In the genomic region with DNA sequence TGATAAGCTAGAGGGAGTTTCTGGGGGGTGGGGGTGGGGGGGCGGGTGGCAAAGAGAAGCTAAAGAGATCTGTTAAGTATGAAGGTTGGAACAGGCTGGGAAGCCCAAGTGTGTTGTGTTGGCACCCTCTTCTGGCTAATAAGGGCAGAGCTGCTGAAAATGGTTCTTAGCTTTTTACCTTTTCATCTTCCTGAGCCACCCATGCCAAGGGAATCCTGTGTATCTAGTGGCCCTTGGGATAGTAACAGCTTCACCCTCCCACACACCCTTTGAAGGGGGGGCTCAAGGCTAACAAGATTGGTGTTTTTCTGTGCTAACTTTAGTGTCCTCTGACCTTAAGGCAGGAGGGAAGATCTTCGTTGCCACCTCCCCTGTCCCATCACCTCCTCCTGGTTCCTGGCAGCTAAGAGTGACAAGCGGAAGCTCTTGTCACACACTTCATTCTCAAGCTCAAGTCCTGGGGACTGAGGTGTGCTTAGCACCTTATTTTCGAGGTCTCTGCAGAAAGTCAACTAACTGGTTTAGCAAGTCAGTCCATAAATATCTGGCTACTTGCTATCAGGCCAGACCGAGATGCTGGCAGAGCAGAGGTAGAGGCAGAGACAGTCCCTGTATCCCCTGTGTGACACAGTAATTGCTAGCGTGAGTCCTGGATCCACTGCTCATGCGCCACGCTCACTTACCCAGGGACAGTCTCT, we compare ENCODE assay signal across 8 mouse cellular contexts. TPM values are rescaled to one million over a fixed set of nuclear protein-coding genes. Genes with fewer than 3 reads are reported as not detected.
A peak's percentile ranks its signal among the peaks of the same experiment; 100 is the strongest.
DNase-seq lines count a peak whose midpoint lies in the region; ATAC-seq and TF ChIP-seq lines count a peak whose summit lies in the region.

No protein-coding gene starts in this region.

- TF ChIP-seq CTCF in Patski (IDR thresholded peaks at IDR 0.05): peak; percentile 73
- TF ChIP-seq CTCF in lung, embryonic 14.5 days (IDR thresholded peaks at IDR 0.05; ENCODE audit: low read depth): peak; percentile 72

- CTCF ChIA-PET in Patski (lab: Charles Lee): interaction anchor here (0.8 to 1.1 kb wide), 3 partner anchors 12 to 173 kb away, joined by 3 read pairs; no protein-coding TSS in a partner anchor

- H3K4me3 ChIP-seq in heart, embryonic 12.5 days: no peak overlapping the region
- H3K4me3 ChIP-seq in lung, embryonic 14.5 days (ENCODE audit: low read depth, low read length): no peak overlapping the region

- no peaks in the 10 kb centered on the region for H3K9me3 ChIP-seq in heart, embryonic 12.5 days (replicated peaks)
- H3K9me3 ChIP-seq in lung, embryonic 14.5 days (ENCODE audit: low read depth, low read length): no peaks in the 10 kb centered on the region

- no peaks in the 10 kb centered on the region for H3K27me3 ChIP-seq in heart, embryonic 12.5 days (replicated peaks)
- H3K27me3 ChIP-seq in Patski: no peaks in the 10 kb centered on the region
- no peaks in the 10 kb centered on the region for H3K27me3 ChIP-seq in lung, embryonic 14.5 days (ENCODE audit: insufficient read depth, low read length)

- peaks cover 6% of the 10 kb centered on the region; the same call in 1 of the 2 replicates for H3K4me1 ChIP-seq in heart, embryonic 12.5 days (replicated peaks)
- H3K4me1 ChIP-seq in lung, embryonic 14.5 days (ENCODE audit: insufficient read depth): peaks cover 5% of the 10 kb centered on the region; the same call in 1 of the 2 replicates

- no peak for ATAC-seq in heart, embryonic 12.5 days (ENCODE audit: insufficient number of reproducible peaks, low FRiP score)
- ATAC-seq in Patski: no peak
- ATAC-seq in lung, embryonic 14.5 days (ENCODE audit: insufficient read depth): peak; percentile 57

- in situ Hi-C loops in Patski (cut with MboI; ENCODE audit: low pct_unique_long_range_greater_than_20kb): no loop called here

- H3K4me2 ChIP-seq in heart, embryonic 12.5 days: 0 out of 2 replicates have a peak overlapping the region, but pooled peaks have one; percentile 32
- H3K4me2 ChIP-seq in lung, embryonic 14.5 days: no peak overlapping the region; the same call in 1 of the 2 replicates

- no peak for DNase-seq in heart, adult 9 months (ENCODE audit: low spot score in 2 of 2)
- DNase-seq in Patski (ENCODE audit: low read depth, low spot score): no peak
- DNase-seq in frontal cortex, postnatal 10 days (ENCODE audit: low spot score in 2 of 2): peak; percentile 25 to 39
- peak; percentile 35 to 48 for DNase-seq in kidney, postnatal 36 days
- peak; percentile 80 for DNase-seq in lung, embryonic 14.5 days
- peak; percentile 83 for DNase-seq in retina, embryonic 14.5 days (ENCODE audit: low spot score)
- no peak for DNase-seq in gastrocnemius, postnatal 36 days

- H3K9ac ChIP-seq in heart, embryonic 12.5 days: 0 out of 2 replicates have a peak overlapping the region, but pooled peaks have one; percentile 25
- H3K9ac ChIP-seq in lung, embryonic 14.5 days: no peak overlapping the region

- H3K27ac ChIP-seq in heart, embryonic 12.5 days (ENCODE audit: poor library complexity, severe bottlenecking): no peak overlapping the region
- no peak overlapping the region for H3K27ac ChIP-seq in lung, embryonic 14.5 days (ENCODE audit: low read depth)

- POLR2A ChIA-PET in Patski (lab: Charles Lee): no interaction called here

- intact Hi-C loops in gastrocnemius, postnatal 36 days (cut with DNase I): loop anchor here (2.0 kb wide), 1 partner anchor 99 kb away; no protein-coding TSS in a partner anchor

- peaks cover 25% of the 10 kb centered on the region for H3K36me3 ChIP-seq in heart, embryonic 12.5 days
- peaks cover 10% of the 10 kb centered on the region; the same call in 1 of the 2 replicates for H3K36me3 ChIP-seq in lung, embryonic 14.5 days (ENCODE audit: insufficient read depth)

- WGBS in heart, embryonic 12.5 days: 56% methylated on average over 8 of the region's 8 CpGs
- 52% methylated on average over 8 of the region's 8 CpGs for WGBS in lung, embryonic 14.5 days

RNA-seq across cellular contexts. Expression of a gene that starts 18.1 kb away (rescaled TPM):
- 32.5 and 34.2 TPM in 2 replicates for polyA plus RNA-seq in heart, embryonic 12.5 days (2016; fragmentation: Nextera tagmentation; extraction: Ambion mirVana)
- 20.9 TPM for polyA plus RNA-seq in Patski (2021)
- polyA plus RNA-seq in lung, embryonic 14.5 days (2014; fragmentation: Nextera tagmentation; extraction: Ambion mirVana): 55.2 and 57.5 TPM in 2 replicates
- total RNA-seq in gastrocnemius, postnatal 36 days (2021): 1 to 10 TPM; 7.4 to 9.1 TPM

RNA-seq across cellular contexts. Expression of a gene that starts 35.3 kb away (rescaled TPM):
- polyA plus RNA-seq in heart, embryonic 12.5 days (2016; fragmentation: Nextera tagmentation; extraction: Ambion mirVana): 38.0 and 39.5 TPM in 2 replicates
- 33.4 TPM for polyA plus RNA-seq in Patski (2021)
- 53.2 and 55.1 TPM in 2 replicates for polyA plus RNA-seq in lung, embryonic 14.5 days (2014; fragmentation: Nextera tagmentation; extraction: Ambion mirVana)
- 1 to 10 TPM; 7.6 to 8.3 TPM for total RNA-seq in gastrocnemius, postnatal 36 days (2021)

RNA-seq across cellular contexts. Expression of a gene that starts 42.5 kb away (rescaled TPM):
- polyA plus RNA-seq in heart, embryonic 12.5 days (2016; fragmentation: Nextera tagmentation; extraction: Ambion mirVana): not detected in 2 replicates
- not detected for polyA plus RNA-seq in Patski (2021)
- not detected in 2 replicates for polyA plus RNA-seq in lung, embryonic 14.5 days (2014; fragmentation: Nextera tagmentation; extraction: Ambion mirVana)
- total RNA-seq in gastrocnemius, postnatal 36 days (2021): not detected

Comparison
In these comparisons a context has a peak if more than half of its experiments do, and no peak if none do; other contexts are left out.
1. DNase-seq: peak in frontal cortex, postnatal 10 days (2 of 2), kidney, postnatal 36 days (2 of 2), lung, embryonic 14.5 days (single experiment) and retina, embryonic 14.5 days (single experiment); none in heart, adult 9 months (0 of 2), Patski (single experiment) and gastrocnemius, postnatal 36 days (0 of 2).